Comparison of ENCODE assay signal across 10 mouse cellular contexts in genomic region chr7:49266422-49266821, GRCm38 (mm10).
A peak's percentile ranks its signal among the peaks of the same experiment; 100 is the strongest.
DNase-seq lines count a peak whose midpoint lies in the region; ATAC-seq lines count a peak whose summit lies in the region.
"Had no signal": no experiment of that assay in that cellular context is flagged by ENCODE, and none has a peak within 500 bp of the region (broad histone marks: within the 10 kb centered on the region; RNA-seq: fewer than 3 reads in every experiment).

No protein-coding gene starts in this region.

- 60% methylated on average over 6 of the region's 6 CpGs for WGBS in forebrain, embryonic 15.5 days
- 95% methylated on average over 6 of the region's 6 CpGs for WGBS in forebrain, embryonic 10.5 days
- 71% methylated on average over 6 of the region's 6 CpGs for WGBS in heart, embryonic 13.5 days

- H3K9me3 ChIP-seq in forebrain, embryonic 15.5 days: no peaks in the 10 kb centered on the region
- H3K9me3 ChIP-seq in forebrain, embryonic 10.5 days: no peaks in the 10 kb centered on the region
- H3K9me3 ChIP-seq in heart, embryonic 13.5 days: no peaks in the 10 kb centered on the region
- H3K9me3 ChIP-seq: embryonic facial prominence, embryonic 15.5 days had no signal

- no peaks in the 10 kb centered on the region for H3K36me3 ChIP-seq in forebrain, embryonic 15.5 days
- H3K36me3 ChIP-seq in forebrain, embryonic 10.5 days (replicated peaks): no peaks in the 10 kb centered on the region
- H3K36me3 ChIP-seq in heart, embryonic 13.5 days: no peaks in the 10 kb centered on the region
- H3K36me3 ChIP-seq: embryonic facial prominence, embryonic 15.5 days had no signal

- DNase-seq in forebrain, embryonic 10.5 days (ENCODE audit: extremely low spot score, low spot score): no peak
- DNase-seq in ovary, adult 18-20 months (ENCODE audit: low spot score): peak; percentile 68
- no peak for DNase-seq in ovary, postnatal 10 days (ENCODE audit: low spot score)
- DNase-seq in lung, postnatal 4 days: peak; percentile 48 to 62
- DNase-seq in MN1 (ENCODE audit: low spot score): no peak
- no peak for DNase-seq in kidney, adult 18-20 months

- no peak overlapping the region for H3K4me3 ChIP-seq in forebrain, embryonic 15.5 days
- no peak overlapping the region for H3K4me3 ChIP-seq in forebrain, embryonic 10.5 days
- no peak overlapping the region for H3K4me3 ChIP-seq in heart, embryonic 13.5 days
- H3K4me3 ChIP-seq: embryonic facial prominence, embryonic 15.5 days had no signal

- peak; percentile 23; the same call in 1 of the 2 replicates for ATAC-seq in forebrain, embryonic 15.5 days (replicated peaks)
- no peak for ATAC-seq in heart, embryonic 13.5 days (ENCODE audit: extremely low read depth, insufficient number of reproducible peaks, low FRiP score, low TSS enrichment)
- ATAC-seq: intestine, embryonic 16.5 days had no signal

- no peak overlapping the region for H3K4me2 ChIP-seq in forebrain, embryonic 15.5 days (replicated peaks)
- H3K4me2 ChIP-seq in heart, embryonic 13.5 days: no peak overlapping the region
- H3K4me2 ChIP-seq: embryonic facial prominence, embryonic 15.5 days had no signal

- no peak overlapping the region for H3K9ac ChIP-seq in forebrain, embryonic 15.5 days (replicated peaks)
- no peak overlapping the region for H3K9ac ChIP-seq in heart, embryonic 13.5 days
- H3K9ac ChIP-seq: embryonic facial prominence, embryonic 15.5 days had no signal

- peak overlapping the region; percentile 89 for H3K27ac ChIP-seq in forebrain, embryonic 15.5 days (replicated peaks)
- no peak overlapping the region for H3K27ac ChIP-seq in forebrain, embryonic 10.5 days
- H3K27ac ChIP-seq in heart, embryonic 13.5 days (replicated peaks): peak overlapping the region; percentile 82; the same call in 1 of the 2 replicates
- H3K27ac ChIP-seq: embryonic facial prominence, embryonic 15.5 days had no signal

- no peaks in the 10 kb centered on the region for H3K27me3 ChIP-seq in forebrain, embryonic 15.5 days
- H3K27me3 ChIP-seq in forebrain, embryonic 10.5 days (ENCODE audit: poor library complexity, severe bottlenecking): no peaks in the 10 kb centered on the region
- H3K27me3 ChIP-seq in heart, embryonic 13.5 days (replicated peaks): peaks cover 9% of the 10 kb centered on the region; the same call in 1 of the 2 replicates
- H3K27me3 ChIP-seq: embryonic facial prominence, embryonic 15.5 days had no signal

- H3K4me1 ChIP-seq in forebrain, embryonic 15.5 days: peaks cover 41% of the 10 kb centered on the region
- H3K4me1 ChIP-seq in forebrain, embryonic 10.5 days: peaks cover 3% of the 10 kb centered on the region; the same call in 1 of the 2 replicates
- peaks cover 45% of the 10 kb centered on the region for H3K4me1 ChIP-seq in heart, embryonic 13.5 days

Comparison
In these comparisons a context has a peak if more than half of its experiments do, and no peak if none do; other contexts are left out.
1. DNase-seq: peak in ovary, adult 18-20 months (single experiment) and lung, postnatal 4 days (2 of 2); none in forebrain, embryonic 10.5 days (single experiment), ovary, postnatal 10 days (single experiment), MN1 (single experiment) and kidney, adult 18-20 months (single experiment).